Mouse (Mus musculus): Measurements from ENCODE around the gene Capns1. TPM values are rescaled to one million over a fixed set of nuclear protein-coding genes. Genes with fewer than 3 reads are reported as not detected.
A peak's percentile ranks its signal among the peaks of the same experiment; 100 is the strongest.
"Not testable (repeated sequence)": the region's sequence is repeated elsewhere in the genome, so short reads cannot be mapped to it uniquely, and the experiment has no call there.

Gene Capns1
- polyA plus RNA-seq, 1 experiment from 2014 or later, result 121 TPM

- no peak overlapping the region for H3K4me2 ChIP-seq (ENCODE audit: low read length)
- H3K27me3 ChIP-seq (ENCODE audit: insufficient read depth, low read length), result no peaks in the 10 kb centered on the region
- no peak for TF ChIP-seq CTCF (IDR thresholded peaks at IDR 0.05; ENCODE audit: low read depth)
- ATAC-seq (replicated peaks; ENCODE audit: low FRiP score, low read depth) (no peak), DNase-seq (ENCODE audit: low spot score) (no peak)
- no peaks in the 10 kb centered on the region for H3K9me3 ChIP-seq (replicated peaks; ENCODE audit: low read length)
- no peak overlapping the region for H3K4me3 ChIP-seq (replicated peaks; ENCODE audit: low read depth, low read length)
- H3K9ac ChIP-seq (ENCODE audit: low read depth, low read length), result no peak overlapping the region
- no peaks in the 10 kb centered on the region for H3K36me3 ChIP-seq (ENCODE audit: insufficient read depth, low read length)
- H3K4me1 ChIP-seq (replicated peaks; ENCODE audit: insufficient read depth, low read length), result no peaks in the 10 kb centered on the region
- 0 out of 2 replicates have a peak overlapping the region, but pooled peaks have one; percentile 36 for H3K27ac ChIP-seq
- 19% methylated on average over 4 of the region's 4 CpGs for WGBS
Observed at GRCm38 (mm10) chr7:30211025-30211424, 12.4 kb upstream of the Capns1 start.

GRCm38 (mm10) chr7:30206364-30206763 lies 7.8 kb upstream of the Capns1 start:
- H3K4me3 ChIP-seq (replicated peaks; ENCODE audit: low read depth, low read length); H3K36me3 ChIP-seq (ENCODE audit: insufficient read depth, low read length); H3K9ac ChIP-seq (ENCODE audit: low read depth, low read length); H3K27me3 ChIP-seq (ENCODE audit: insufficient read depth, low read length); H3K27ac ChIP-seq; DNase-seq (ENCODE audit: low spot score); ATAC-seq (replicated peaks; ENCODE audit: low FRiP score, low read depth); H3K9me3 ChIP-seq (replicated peaks; ENCODE audit: low read length); H3K4me2 ChIP-seq (ENCODE audit: low read length); H3K4me1 ChIP-seq (replicated peaks; ENCODE audit: insufficient read depth, low read length): not testable (repeated sequence)
- 54% methylated on average over 5 of the region's 5 CpGs for WGBS

GRCm38 (mm10) chr7:30205383-30205782 lies 6.8 kb upstream of the Capns1 start:
- DNase-seq (ENCODE audit: low spot score) (peak; percentile 80), ATAC-seq (replicated peaks; ENCODE audit: low FRiP score, low read depth) (no peak)
- WGBS, result 5% methylated on average over 2 of the region's 2 CpGs
- H3K4me3 ChIP-seq (replicated peaks; ENCODE audit: low read depth, low read length), result no peak overlapping the region
- peak; percentile 88 for TF ChIP-seq CTCF (IDR thresholded peaks at IDR 0.05; ENCODE audit: low read depth)
- H3K4me2 ChIP-seq (ENCODE audit: low read length), result no peak overlapping the region
- no peaks in the 10 kb centered on the region for H3K4me1 ChIP-seq (replicated peaks; ENCODE audit: insufficient read depth, low read length)
- H3K27me3 ChIP-seq (ENCODE audit: insufficient read depth, low read length), result no peaks in the 10 kb centered on the region
- no peaks in the 10 kb centered on the region for H3K36me3 ChIP-seq (ENCODE audit: insufficient read depth, low read length)
- no peaks in the 10 kb centered on the region for H3K9me3 ChIP-seq (replicated peaks; ENCODE audit: low read length)
- H3K9ac ChIP-seq (ENCODE audit: low read depth, low read length), result no peak overlapping the region
- H3K27ac ChIP-seq, result no peak overlapping the region

- Histone ChIP-seq H3K9ac (ENCODE audit: low read depth, low read length) (no peak overlapping the region), H3K27ac (no peak overlapping the region), H3K4me1 (replicated peaks; ENCODE audit: insufficient read depth, low read length) (no peaks in the 10 kb centered on the region), H3K4me3 (replicated peaks; ENCODE audit: low read depth, low read length) (no peak overlapping the region), H3K4me2 (ENCODE audit: low read length) (no peak overlapping the region), H3K9me3 (replicated peaks; ENCODE audit: low read length) (no peaks in the 10 kb centered on the region), H3K36me3 (ENCODE audit: insufficient read depth, low read length) (no peaks in the 10 kb centered on the region), H3K27me3 (ENCODE audit: insufficient read depth, low read length) (no peaks in the 10 kb centered on the region)
- ATAC-seq (replicated peaks; ENCODE audit: low FRiP score, low read depth), result no peak
- no peak for DNase-seq (ENCODE audit: low spot score)
- TF ChIP-seq CTCF (IDR thresholded peaks at IDR 0.05; ENCODE audit: low read depth), result no peak
- WGBS, result 46% methylated on average over 8 of the region's 8 CpGs
Observed at GRCm38 (mm10) chr7:30204380-30204779, 5.8 kb upstream of the Capns1 start.

GRCm38 (mm10) chr7:30202895-30203690 lies 4.5 kb upstream of the Capns1 start:
- H3K27ac ChIP-seq, result no peak overlapping the region
- no peaks in the 10 kb centered on the region for H3K4me1 ChIP-seq (replicated peaks; ENCODE audit: insufficient read depth, low read length)
- no peak for ATAC-seq (replicated peaks; ENCODE audit: low FRiP score, low read depth)
- H3K9me3 ChIP-seq (replicated peaks; ENCODE audit: low read length), result no peaks in the 10 kb centered on the region
- H3K9ac ChIP-seq (ENCODE audit: low read depth, low read length), result no peak overlapping the region
- no peaks in the 10 kb centered on the region for H3K36me3 ChIP-seq (ENCODE audit: insufficient read depth, low read length)
- H3K4me3 ChIP-seq (replicated peaks; ENCODE audit: low read depth, low read length), result no peak overlapping the region
- no peak overlapping the region for H3K4me2 ChIP-seq (ENCODE audit: low read length)
- no peak for DNase-seq (ENCODE audit: low spot score)
- no peak for TF ChIP-seq CTCF (IDR thresholded peaks at IDR 0.05; ENCODE audit: low read depth)
- 77% methylated on average over 11 of the region's 11 CpGs for WGBS
- H3K27me3 ChIP-seq (ENCODE audit: insufficient read depth, low read length), result no peaks in the 10 kb centered on the region

GRCm38 (mm10) chr7:30200661-30201060 lies 2.0 kb upstream of the Capns1 start:
- H3K4me3 ChIP-seq (replicated peaks; ENCODE audit: low read depth, low read length); H3K9ac ChIP-seq (ENCODE audit: low read depth, low read length); ATAC-seq (replicated peaks; ENCODE audit: low FRiP score, low read depth); H3K9me3 ChIP-seq (replicated peaks; ENCODE audit: low read length); H3K27me3 ChIP-seq (ENCODE audit: insufficient read depth, low read length); H3K27ac ChIP-seq; H3K36me3 ChIP-seq (ENCODE audit: insufficient read depth, low read length); H3K4me1 ChIP-seq (replicated peaks; ENCODE audit: insufficient read depth, low read length); H3K4me2 ChIP-seq (ENCODE audit: low read length); DNase-seq (ENCODE audit: low spot score): not testable (repeated sequence)
- 88% methylated on average over 5 of the region's 5 CpGs for WGBS

- no peak for TF ChIP-seq CTCF (IDR thresholded peaks at IDR 0.05; ENCODE audit: low read depth)
- H3K27me3 ChIP-seq (ENCODE audit: insufficient read depth, low read length), result no peaks in the 10 kb centered on the region
- no peak overlapping the region for H3K4me2 ChIP-seq (ENCODE audit: low read length)
- 74% methylated on average over 5 of the region's 5 CpGs for WGBS
- DNase-seq (ENCODE audit: low spot score) (no peak), ATAC-seq (replicated peaks; ENCODE audit: low FRiP score, low read depth) (no peak)
- H3K4me1 ChIP-seq (replicated peaks; ENCODE audit: insufficient read depth, low read length), result 0 out of 2 replicates have a peak, but pooled peaks cover 5% of the 10 kb centered on the region
- no peak overlapping the region for H3K27ac ChIP-seq
- H3K36me3 ChIP-seq (ENCODE audit: insufficient read depth, low read length), result no peaks in the 10 kb centered on the region
- no peak overlapping the region for H3K4me3 ChIP-seq (replicated peaks; ENCODE audit: low read depth, low read length)
- no peaks in the 10 kb centered on the region for H3K9me3 ChIP-seq (replicated peaks; ENCODE audit: low read length)
- no peak overlapping the region for H3K9ac ChIP-seq (ENCODE audit: low read depth, low read length)
Observed at GRCm38 (mm10) chr7:30200200-30200599, 1.6 kb upstream of the Capns1 start.

Data from kidney, postnatal 0 days (tissue).